Mouse (Mus musculus) E14TG2a.4 (cell line): Measurements from ENCODE around the gene Corin.

ENCODE experiments used
- CTCF ChIP-seq: conservative IDR thresholded peaks from 2 replicates; pipeline ENCODE4 v1.5.1; 2014; ENCODE audit warnings: low read length
- NANOG ChIP-seq: IDR thresholded peaks from 2 replicates; pipeline ENCODE4 v1.6.1; 2014; ENCODE audit warnings: borderline replicate concordance, low read length, mixed read lengths

DNA sequence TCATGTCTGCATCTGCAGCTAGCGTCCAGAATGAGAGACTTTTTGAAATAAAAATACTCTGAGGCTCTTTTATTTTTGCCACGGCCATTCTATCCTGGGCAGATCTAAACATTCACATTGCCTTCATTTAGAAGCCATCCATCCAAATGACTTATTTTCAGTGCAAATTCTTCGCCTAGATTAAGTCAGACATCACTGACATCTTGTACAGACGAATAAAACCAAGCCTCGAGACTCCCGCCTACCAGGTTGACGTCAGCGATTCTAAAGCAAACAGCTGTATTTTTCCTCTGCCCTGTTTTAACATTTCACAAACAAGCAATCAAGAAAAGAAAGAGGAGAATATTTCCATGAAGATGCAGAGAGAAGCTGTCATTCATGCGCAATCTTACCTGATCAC, 100.9 kb downstream of the Corin start:
- TF ChIP-seq CTCF (no peak), NANOG (no peak)
